Comparison of ENCODE assay signal across 33 mouse cellular contexts in the genomic region with DNA sequence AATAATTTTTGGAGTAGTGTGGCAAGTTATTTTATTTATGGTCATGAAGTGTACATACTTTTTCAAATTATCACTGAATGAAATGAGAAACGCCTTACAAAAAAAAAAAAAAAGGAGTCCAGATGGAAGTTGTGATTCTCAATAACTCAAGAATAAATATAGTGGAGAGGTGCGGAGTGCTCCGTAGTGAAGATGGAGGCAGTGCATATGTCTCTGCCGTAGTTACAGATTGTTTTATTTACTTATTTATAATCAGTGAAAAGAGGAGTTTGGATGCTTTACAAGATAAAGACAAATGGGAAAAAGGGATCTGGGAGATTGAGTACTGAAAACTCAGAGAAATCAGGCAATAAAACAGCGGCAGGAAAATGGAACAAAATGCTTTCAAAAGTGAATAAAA.
"Had no signal": no experiment of that assay in that cellular context is flagged by ENCODE, and none has a peak within 500 bp of the region (broad histone marks: within the 10 kb centered on the region; RNA-seq: fewer than 3 reads in every experiment).

No protein-coding gene starts in this region.

- H3K4me3 ChIP-seq: limb, embryonic 10.5 days; limb, embryonic 12.5 days; limb, embryonic 13.5 days; limb, embryonic 15.5 days; liver, embryonic 12.5 days; liver, embryonic 13.5 days; liver, embryonic 15.5 days; lung, embryonic 15.5 days; megakaryocyte, embryonic 14.5 days; midbrain, embryonic 10.5 days; midbrain, embryonic 12.5 days; midbrain, embryonic 13.5 days; midbrain, embryonic 15.5 days; myocyte; neural tube, embryonic 12.5 days; neural tube, embryonic 13.5 days had no signal

- H3K9me3 ChIP-seq: limb, embryonic 10.5 days; limb, embryonic 12.5 days; limb, embryonic 13.5 days; limb, embryonic 15.5 days; liver, embryonic 12.5 days; liver, embryonic 13.5 days; liver, embryonic 15.5 days; lung, embryonic 15.5 days; megakaryocyte, embryonic 14.5 days; midbrain, embryonic 10.5 days; midbrain, embryonic 12.5 days; midbrain, embryonic 13.5 days; midbrain, embryonic 15.5 days; neural tube, embryonic 12.5 days; neural tube, embryonic 13.5 days had no signal

- H3K27me3 ChIP-seq: limb, embryonic 12.5 days; limb, embryonic 13.5 days; limb, embryonic 15.5 days; liver, embryonic 12.5 days; liver, embryonic 13.5 days; liver, embryonic 15.5 days; lung, embryonic 15.5 days; megakaryocyte, embryonic 14.5 days; midbrain, embryonic 12.5 days; midbrain, embryonic 13.5 days; midbrain, embryonic 15.5 days; neural tube, embryonic 12.5 days; neural tube, embryonic 13.5 days had no signal

- H3K36me3 ChIP-seq: limb, embryonic 10.5 days; limb, embryonic 12.5 days; limb, embryonic 13.5 days; limb, embryonic 15.5 days; liver, embryonic 12.5 days; liver, embryonic 13.5 days; liver, embryonic 15.5 days; lung, embryonic 15.5 days; midbrain, embryonic 10.5 days; midbrain, embryonic 12.5 days; midbrain, embryonic 13.5 days; midbrain, embryonic 15.5 days; neural tube, embryonic 12.5 days; neural tube, embryonic 13.5 days had no signal

- DNase-seq: left cerebral cortex, postnatal 4 days; liver; liver, embryonic 13.5 days; liver, postnatal 0 days; lung, adult 18-20 months; lung, adult 2 months; lung, embryonic 14.5 days; lung, postnatal 10 days; lung, postnatal 14 days; lung, postnatal 36 days; lung, postnatal 4 days; midbrain, embryonic 14.5 days had no signal

- ATAC-seq: liver, embryonic 12.5 days; liver, postnatal 0 days; lung, postnatal 0 days; midbrain, embryonic 13.5 days; midbrain, embryonic 15.5 days; midbrain, embryonic 16.5 days had no signal

- H3K4me2 ChIP-seq: limb, embryonic 12.5 days; limb, embryonic 13.5 days; limb, embryonic 15.5 days; liver, embryonic 11.5 days; liver, embryonic 12.5 days; liver, embryonic 13.5 days; liver, embryonic 15.5 days; lung, embryonic 14.5 days; lung, embryonic 15.5 days; midbrain, embryonic 11.5 days; midbrain, embryonic 12.5 days; midbrain, embryonic 13.5 days; midbrain, embryonic 15.5 days; neural tube, embryonic 12.5 days; neural tube, embryonic 13.5 days had no signal

- H3K4me1 ChIP-seq: liver, embryonic 12.5 days; liver, embryonic 13.5 days; liver, embryonic 15.5 days; lung, embryonic 15.5 days; megakaryocyte, embryonic 14.5 days; midbrain, embryonic 10.5 days; midbrain, embryonic 12.5 days; midbrain, embryonic 13.5 days; midbrain, embryonic 15.5 days; neural tube, embryonic 12.5 days; neural tube, embryonic 13.5 days had no signal

- H3K27ac ChIP-seq: limb, embryonic 10.5 days; limb, embryonic 12.5 days; limb, embryonic 13.5 days; limb, embryonic 15.5 days; liver, embryonic 12.5 days; liver, embryonic 13.5 days; liver, embryonic 14.5 days; liver, embryonic 15.5 days; lung, embryonic 15.5 days; macrophage; midbrain, embryonic 10.5 days; midbrain, embryonic 12.5 days; midbrain, embryonic 13.5 days; midbrain, embryonic 15.5 days; neural tube, embryonic 12.5 days; neural tube, embryonic 13.5 days had no signal

- H3K9ac ChIP-seq: limb, embryonic 12.5 days; limb, embryonic 13.5 days; limb, embryonic 15.5 days; liver, embryonic 12.5 days; liver, embryonic 13.5 days; liver, embryonic 14.5 days; liver, embryonic 15.5 days; liver, postnatal 0 days; lung, embryonic 14.5 days; lung, embryonic 15.5 days; midbrain, embryonic 12.5 days; midbrain, embryonic 13.5 days; midbrain, embryonic 15.5 days; neural tube, embryonic 12.5 days; neural tube, embryonic 13.5 days had no signal
